Mouse (Mus musculus): ENCODE measurements at regions not wholly inside any gene's neighbourhood (a gene's known extent, or its start where the extent isn't known, plus 50 kb on each side); places are given as distances from the start of the nearest gene placed in this dataset.
A peak's percentile ranks its signal among the peaks of the same experiment; 100 is the strongest.

- DNase-seq: peak in 1 of 2 experiments; percentile 2
Measured at GRCm38 (mm10) chr3:44423166-44423565, 955.0 kb upstream of the Pcdh10 start.

- no peak for DNase-seq
Measured at GRCm38 (mm10) chr3:44468078-44468477, 910.1 kb upstream of the Pcdh10 start.
